Mouse (Mus musculus): ENCODE data around the gene Phf21a.

DNA sequence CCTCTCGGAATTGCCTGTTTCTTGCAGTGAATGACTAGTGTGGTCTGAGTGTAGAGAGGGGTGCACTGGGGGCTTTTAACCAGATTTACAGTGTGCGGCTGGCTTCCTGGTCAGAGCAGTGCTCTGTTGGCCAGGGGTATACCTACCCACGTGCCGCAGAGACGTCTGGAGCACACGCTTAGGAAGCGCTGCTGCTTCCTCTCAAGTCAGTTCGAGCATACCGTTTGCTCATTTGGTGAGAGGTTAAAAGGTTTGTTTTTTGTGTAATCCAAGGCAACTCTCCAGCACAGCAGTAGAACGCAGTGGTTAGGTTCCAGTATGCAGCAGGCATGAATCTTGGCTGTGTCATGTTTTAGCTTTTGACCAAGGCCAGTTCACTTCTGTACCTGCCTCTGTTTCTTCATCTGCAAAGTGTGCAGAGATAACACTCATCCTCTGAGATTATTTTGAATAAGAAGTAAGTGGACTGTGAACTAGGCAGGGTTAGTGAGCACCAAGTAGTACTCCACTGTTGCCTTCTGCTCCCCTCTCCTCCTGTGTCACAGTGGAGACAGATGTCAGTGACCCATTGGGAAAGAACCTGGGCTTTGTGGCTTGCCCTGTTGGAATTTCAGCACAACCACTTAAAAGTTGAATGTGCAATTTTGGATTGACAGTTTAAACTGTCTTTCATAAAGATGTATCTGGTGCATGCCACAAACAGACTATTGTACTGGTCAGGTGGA lies 106.8 kb downstream of the Phf21a start:
- TF ChIP-seq POLR2A (IDR thresholded peaks at IDR 0.05; ENCODE audit: low read depth, low read length) (no peak), CTCF (IDR thresholded peaks at IDR 0.05; ENCODE audit: extremely low read depth, insufficient read length, insufficient replicate concordance, low read depth, low read length) (no peak)

Data from small intestine, adult 2 months (tissue).